Mouse (Mus musculus): ENCODE results near the gene Trim30c.
"Not testable (repeated sequence)": the region's sequence is repeated elsewhere in the genome, so short reads cannot be mapped to it uniquely, and the experiment has no call there.

DNA sequence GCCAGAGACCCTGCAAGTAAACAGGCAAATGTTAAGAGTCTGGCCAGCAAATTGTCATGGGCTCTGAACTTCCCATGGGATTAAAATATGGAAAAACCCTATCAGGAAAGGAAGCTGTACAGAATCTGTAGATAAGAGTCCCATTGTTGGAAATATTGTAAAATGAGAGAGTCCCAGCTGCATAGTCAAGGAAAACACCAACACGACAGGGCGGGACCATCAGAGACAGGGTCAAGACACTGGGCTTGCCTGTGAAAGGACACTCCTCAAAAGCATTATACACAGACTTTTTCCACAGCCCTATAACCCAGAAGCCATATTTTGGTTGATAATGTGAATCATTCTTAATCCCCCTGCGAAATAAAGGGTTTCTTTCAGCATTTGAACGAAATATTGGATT lies 59.9 kb downstream of the Trim30c start:
- TF ChIP-seq POLR2AphosphoS2 (IDR thresholded peaks at IDR 0.05; ENCODE audit: insufficient read length, low read depth); USF1 (IDR thresholded peaks at IDR 0.05; ENCODE audit: low read depth): not testable (repeated sequence)

All from myocyte (in vitro differentiated cells).